Mouse (Mus musculus) spleen, postnatal 36 days (tissue): ENCODE data around the gene Ccdc91.
A peak's percentile ranks its signal among the peaks of the same experiment; 100 is the strongest.

Source experiments
- DNase-seq, 2 experiments: peaks; one replicate each; pipeline ENCODE4 v3.0.0; 2022; ENCODE audit warnings: low spot score in 2 of 2, mixed read lengths in 1 of 2

The Ccdc91 gene

GRCm38 (mm10) chr6:147475727-147476613 lies at the start of gene Ccdc91:
Gene Ccdc91 (plus strand): TSS chr6:147475828.
- peak; percentile 73 to 80 for DNase-seq

GRCm38 (mm10) chr6:147426927-147427487 lies 48.6 kb upstream of the Ccdc91 start:
- DNase-seq: no peak

- DNase-seq: no peak
These were observed 19.9 kb upstream of the Ccdc91 start for GRCm38 (mm10) chr6:147455775-147456174.

- DNase-seq: no peak
These were observed 16.9 kb upstream of the Ccdc91 start for GRCm38 (mm10) chr6:147458637-147459301.

- DNase-seq: no peak
These were observed 5.6 kb upstream of the Ccdc91 start for GRCm38 (mm10) chr6:147470016-147470415.

- no peak for DNase-seq
These were observed 5.5 kb downstream of the Ccdc91 start for GRCm38 (mm10) chr6:147481141-147481540.

- no peak for DNase-seq
These were observed 14.5 kb downstream of the Ccdc91 start for GRCm38 (mm10) chr6:147490120-147490519.

- no peak for DNase-seq
These were observed 16.9 kb downstream of the Ccdc91 start for GRCm38 (mm10) chr6:147492551-147492950.

GRCm38 (mm10) chr6:147501439-147501838 lies 25.8 kb downstream of the Ccdc91 start:
- DNase-seq: no peak

GRCm38 (mm10) chr6:147506074-147506473 lies 30.4 kb downstream of the Ccdc91 start:
- DNase-seq: no peak

GRCm38 (mm10) chr6:147506496-147506895 lies 30.9 kb downstream of the Ccdc91 start:
- DNase-seq: no peak

- no peak for DNase-seq
These were observed 31.6 kb downstream of the Ccdc91 start for GRCm38 (mm10) chr6:147507186-147507585.

- DNase-seq: no peak
These were observed 34.9 kb downstream of the Ccdc91 start for GRCm38 (mm10) chr6:147510516-147510915.

- DNase-seq: no peak
These were observed 42.3 kb downstream of the Ccdc91 start for GRCm38 (mm10) chr6:147517909-147518308.

GRCm38 (mm10) chr6:147525236-147525635 lies 49.6 kb downstream of the Ccdc91 start:
- no peak for DNase-seq

- DNase-seq: no peak
These were observed 59.3 kb downstream of the Ccdc91 start for GRCm38 (mm10) chr6:147534971-147535370.

- no peak for DNase-seq
These were observed 62.6 kb downstream of the Ccdc91 start for GRCm38 (mm10) chr6:147538236-147538635.

- no peak for DNase-seq
These were observed 63.5 kb downstream of the Ccdc91 start for GRCm38 (mm10) chr6:147539056-147539600.

GRCm38 (mm10) chr6:147540942-147541341 lies 65.3 kb downstream of the Ccdc91 start:
- no peak for DNase-seq

- DNase-seq: no peak
These were observed 80.0 kb downstream of the Ccdc91 start for GRCm38 (mm10) chr6:147555591-147555990.

GRCm38 (mm10) chr6:147559316-147559715 lies 83.7 kb downstream of the Ccdc91 start:
- DNase-seq: no peak

- DNase-seq: no peak
These were observed 84.8 kb downstream of the Ccdc91 start for GRCm38 (mm10) chr6:147560436-147560835.
